Mouse (Mus musculus) cortical plate, adult 2 months (tissue): ENCODE measurements at regions not wholly inside any gene's neighbourhood (a gene's known extent, or its start where the extent isn't known, plus 50 kb on each side); places are given as distances from the start of the nearest gene placed in this dataset.

ENCODE experiments used
- CTCF ChIP-seq: fragments of 200-500 bp; IDR thresholded peaks from 2 replicates; pipeline ENCODE4 v1.5.1; 2011; ENCODE audit warnings: mild to moderate bottlenecking, control low read depth, low read length; ENCODE audit not compliant: insufficient read depth; ENCODE audit errors: extremely low read depth
- POLR2A ChIP-seq: fragments of 200-500 bp; IDR thresholded peaks from 2 replicates; pipeline ENCODE4 v1.6.1; 2011; ENCODE audit warnings: mild to moderate bottlenecking, low read length, control low read depth; ENCODE audit not compliant: insufficient read depth; ENCODE audit errors: extremely low read depth

DNA sequence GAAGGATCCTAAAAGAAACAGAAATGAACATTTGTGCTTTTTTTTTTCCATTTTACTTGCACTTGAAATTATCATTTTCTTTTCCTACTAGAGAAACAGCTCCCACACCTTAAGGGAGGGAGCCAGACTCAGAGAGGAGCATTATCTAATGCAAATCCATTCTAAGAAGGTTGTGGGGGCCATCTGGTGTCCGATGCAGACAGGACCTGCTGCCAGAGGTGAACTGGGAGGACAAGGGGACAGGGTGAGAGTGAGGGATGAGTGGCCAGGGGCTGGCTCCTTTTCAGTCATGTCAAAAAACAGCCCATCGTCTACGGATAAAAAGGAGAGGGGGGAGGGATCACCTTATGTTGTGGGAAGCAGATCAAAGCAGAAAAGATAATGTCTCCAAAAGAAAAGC, 474.6 kb downstream of the Zfp536 start:
- TF ChIP-seq POLR2A (no peak), CTCF (no peak)
